Mouse (Mus musculus) CH12.LX (cell line): ENCODE data around the gene Pygl. TPM values are rescaled to one million over a fixed set of nuclear protein-coding genes. Genes with fewer than 3 reads are reported as not detected.

ENCODE experiments used
- DNase-seq: peaks from one replicate; pipeline ENCODE4 v3.0.0-alpha.2; 2013; ENCODE audit errors: extremely low read depth
- H3K27ac ChIP-seq: 2 replicates; pipeline ENCODE4 v1.5.1; 2012; ENCODE audit warnings: low read depth, mild to moderate bottlenecking, control low read depth, moderate library complexity; ENCODE audit not compliant: insufficient read depth
- H3K27me3 ChIP-seq: replicated peaks from 2 replicates; pipeline ENCODE3; 2012; ENCODE audit warnings: inconsistent platforms
- H3K36me3 ChIP-seq, 2 experiments: replicated peaks in 1 of 2; 2 replicates each; pipeline versions ENCODE3 to v1.6.1; 2012; ENCODE audit warnings: inconsistent platforms in 1 of 2, low read length in 1 of 2, mild to moderate bottlenecking in 1 of 2, mixed read lengths in 1 of 2, moderate library complexity in 1 of 2; ENCODE audit not compliant: control insufficient read depth in 1 of 2, insufficient read depth in 1 of 2
- H3K4me1 ChIP-seq, 2 experiments: 2 replicates each; pipeline ENCODE4 v1.6.1; 2012; ENCODE audit warnings: inconsistent platforms in 1 of 2, moderate library complexity in 1 of 2; ENCODE audit not compliant: insufficient read depth in 2 of 2, control insufficient read depth in 1 of 2
- H3K4me2 ChIP-seq: 2 replicates; pipeline ENCODE4 v1.6.1; 2012; ENCODE audit warnings: low read depth, mild to moderate bottlenecking, control low read depth; ENCODE audit not compliant: poor library complexity, insufficient read depth, severe bottlenecking
- H3K4me3 ChIP-seq, 3 experiments: fragments of 150-350 bp in 1 of 3; sonication (generic) in 1 of 3; replicated peaks in 1 of 3; 2 replicates each; pipeline versions ENCODE3 to v1.5.1; 2011 to 2012; ENCODE audit warnings: low read depth in 2 of 3, low read length in 2 of 3, mild to moderate bottlenecking in 2 of 3, moderate library complexity in 2 of 3, control low read depth in 1 of 3, improper control_type of control experiment in 1 of 3, inconsistent platforms in 1 of 3, mixed read lengths in 1 of 3; ENCODE audit not compliant: poor library complexity in 1 of 3
- H3K79me2 ChIP-seq: replicated peaks from 2 replicates; pipeline ENCODE4 v1.6.1; 2012; ENCODE audit warnings: mild to moderate bottlenecking, moderate library complexity; ENCODE audit not compliant: control insufficient read depth, poor library complexity, insufficient read depth, severe bottlenecking; ENCODE audit errors: extremely low read depth
- H3K9ac ChIP-seq: 2 replicates; pipeline ENCODE4 v1.6.1; 2012; ENCODE audit warnings: low read depth, mild to moderate bottlenecking, control low read depth, moderate library complexity; ENCODE audit not compliant: insufficient read depth
- H3K9me3 ChIP-seq: replicated peaks from 2 replicates; pipeline ENCODE3; 2012; ENCODE audit warnings: low read length, inconsistent platforms, mixed read lengths
- BHLHE40 ChIP-seq: IDR thresholded peaks from 2 replicates; pipeline ENCODE4 v1.6.1; 2011; ENCODE audit warnings: mild to moderate bottlenecking, low read depth, low read length, improper control_type of control experiment
- EP300 ChIP-seq: IDR thresholded peaks from 2 replicates; pipeline ENCODE4 v1.6.1; 2011; ENCODE audit warnings: low read length, improper control_type of control experiment
- JUND ChIP-seq: conservative IDR thresholded peaks from 2 replicates; pipeline ENCODE4 v1.6.1; 2011; ENCODE audit warnings: low read depth, low read length, improper control_type of control experiment
- KAT2A ChIP-seq: IDR thresholded peaks from 2 replicates; pipeline ENCODE4 v1.6.1; 2012; ENCODE audit warnings: low read length, improper control_type of control experiment, inconsistent platforms; ENCODE audit not compliant: insufficient replicate concordance
- MAFK ChIP-seq: IDR thresholded peaks from 2 replicates; pipeline ENCODE4 v1.6.1; 2011; ENCODE audit warnings: low read length, improper control_type of control experiment; ENCODE audit not compliant: insufficient replicate concordance
- MAX ChIP-seq: IDR thresholded peaks from 2 replicates; pipeline ENCODE4 v1.6.1; 2011; ENCODE audit warnings: low read length, improper control_type of control experiment
- MEF2A ChIP-seq: IDR thresholded peaks from 2 replicates; pipeline ENCODE4 v1.6.1; 2014; ENCODE audit warnings: low read depth, mild to moderate bottlenecking, inconsistent platforms, low read length, improper control_type of control experiment, borderline replicate concordance
- NRF1 ChIP-seq: IDR thresholded peaks from 2 replicates; pipeline ENCODE4 v1.6.1; 2014; ENCODE audit warnings: low read depth, mild to moderate bottlenecking, inconsistent platforms, low read length, improper control_type of control experiment, moderate library complexity
- POLR2A ChIP-seq: IDR thresholded peaks from 2 replicates; pipeline ENCODE4 v1.6.1; 2011; ENCODE audit warnings: low read depth, mild to moderate bottlenecking, improper control_type of control experiment, low read length
- POLR2AphosphoS2 ChIP-seq: IDR thresholded peaks from 2 replicates; pipeline ENCODE4 v1.6.1; 2011; ENCODE audit warnings: low read depth, low read length, improper control_type of control experiment
- RAD21 ChIP-seq: IDR thresholded peaks from 2 replicates; pipeline ENCODE4 v1.6.1; 2011; ENCODE audit warnings: low read depth, mild to moderate bottlenecking, low read length, improper control_type of control experiment, moderate library complexity
- UBTF ChIP-seq: IDR thresholded peaks from 2 replicates; pipeline ENCODE4 v1.6.1; 2012; ENCODE audit warnings: low read depth, mild to moderate bottlenecking, inconsistent platforms, low read length, improper control_type of control experiment, moderate library complexity
- USF2 ChIP-seq: conservative IDR thresholded peaks from 2 replicates; pipeline ENCODE4 v1.6.1; 2011; ENCODE audit warnings: low read depth, low read length, improper control_type of control experiment
- ZKSCAN1 ChIP-seq: IDR thresholded peaks from 2 replicates; pipeline ENCODE4 v1.6.1; 2012; ENCODE audit warnings: low read depth, inconsistent platforms, low read length, improper control_type of control experiment, borderline replicate concordance
- ZMIZ1 ChIP-seq: IDR thresholded peaks from 2 replicates; pipeline ENCODE4 v1.6.1; 2012; ENCODE audit warnings: low read depth, mild to moderate bottlenecking, inconsistent platforms, low read length, improper control_type of control experiment
- dilution Hi-C: fragments of 300-500 bp; cut with MboI; formaldehyde crosslinking; loops from 2 replicates; pipeline ENCODE4 v1.14.3; 2020; ENCODE audit warnings: low sequenced_read_pairs; ENCODE audit not compliant: extremely low pct_unique_long_range_greater_than_20kb, extremely low pct_ligation_motif_present
- in situ Hi-C: fragments of 300-500 bp; cut with MboI; formaldehyde crosslinking; loops from 3 replicates; pipeline ENCODE4 v1.14.3; 2019; ENCODE audit warnings: low sequenced_read_pairs, low pct_ligation_motif_present, low pct_unique_long_range_greater_than_20kb, mixed read lengths
- polyA plus RNA-seq: library from polyadenylated mRNA; unstranded; fragments of >175 nt; gene quantifications from 2 replicates; pipeline ENCODE4 v1.2.1, GENCODE M21; 2012; ENCODE audit warnings: low read depth; ENCODE audit not compliant: insufficient read length
- total RNA-seq, 2 experiments: library from RNA; depleted of rRNA; stranded (reverse); fragments of 300-350 nt in 1 of 2; fragments of >200 nt in 1 of 2; gene quantifications; 2 replicates each; pipeline ENCODE4 v1.2.3; 2012 to 2014

Pygl gene
- total and polyA plus RNA-seq, 3 experiments = 1.1 to 8.5 (median 3.1) TPM

- Histone ChIP-seq H3K9me3 (no peaks in the 10 kb centered on the region), H3K4me3 (no peak overlapping the region), H3K4me2 (no peak overlapping the region), H3K9ac (no peak overlapping the region), H3K36me3 (no peaks in the 10 kb centered on the region), H3K27me3 (no peaks in the 10 kb centered on the region), H3K27ac (no peak overlapping the region), H3K4me1 (peaks cover 0 to 10% of the 10 kb centered on the region in 2 experiments; a peak in 1 of 4 replicates), H3K79me2 (no peaks in the 10 kb centered on the region)
- no peak for TF ChIP-seq POLR2AphosphoS2
- TF ChIP-seq KAT2A = no peak
- DNase-seq = no peak
- dilution Hi-C loops (no loop called here), in situ Hi-C loops (no loop called here)
Observed at GRCm38 (mm10) chr12:70157292-70158066, 73.8 kb downstream of the Pygl start.

GRCm38 (mm10) chr12:70156222-70156621 is 75.1 kb downstream of the Pygl start:
- H3K4me2 ChIP-seq = no peak overlapping the region
- H3K4me1 ChIP-seq = peaks cover 0 to 10% of the 10 kb centered on the region in 2 experiments; a peak in 1 of 4 replicates
- in situ Hi-C loops = no loop called here
- no peaks in the 10 kb centered on the region for H3K36me3 ChIP-seq
- H3K9ac ChIP-seq = no peak overlapping the region
- peak; percentile 88 for TF ChIP-seq MAX
- TF ChIP-seq RAD21 = no peak
- DNase-seq = no peak
- no peak overlapping the region for H3K4me3 ChIP-seq
- no peaks in the 10 kb centered on the region for H3K79me2 ChIP-seq
- dilution Hi-C loops = no loop called here
- H3K9me3 ChIP-seq = no peaks in the 10 kb centered on the region
- no peaks in the 10 kb centered on the region for H3K27me3 ChIP-seq
- H3K27ac ChIP-seq = no peak overlapping the region

- peaks cover 1% of the 10 kb centered on the region for H3K27me3 ChIP-seq
- dilution Hi-C loops = no loop called here
- H3K27ac ChIP-seq = no peak within 1 kb of the TSS
- H3K9me3 ChIP-seq = no peaks in the 10 kb centered on the region
- H3K9ac ChIP-seq = no peak within 1 kb of the TSS
- no peak within 1 kb of the TSS for H3K4me2 ChIP-seq
- DNase-seq = no peak
- H3K4me3 ChIP-seq = no peak within 1 kb of the TSS
- no peaks in the 10 kb centered on the region for H3K79me2 ChIP-seq
- TF ChIP-seq MEF2A (no peak), UBTF (no peak), POLR2A (no peak), NRF1 (no peak), MAFK (no peak), BHLHE40 (no peak), EP300 (no peak), USF2 (no peak), JUND (no peak), ZKSCAN1 (no peak), ZMIZ1 (no peak)
- peaks cover 0 to 12% of the 10 kb centered on the region in 2 experiments; a peak in 2 of 4 replicates for H3K4me1 ChIP-seq
- no peaks in the 10 kb centered on the region for H3K36me3 ChIP-seq
- in situ Hi-C loops = no loop called here
Observed at GRCm38 (mm10) chr12:70153842-70154241, 77.4 kb downstream of the Pygl start, which contains the start of gene Abhd12b. Gene Abhd12b (plus strand): TSS chr12:70154142.
